Mouse (Mus musculus): ENCODE results near the gene Ace3. TPM values are rescaled to one million over a fixed set of nuclear protein-coding genes. Genes with fewer than 3 reads are reported as not detected.
A peak's percentile ranks its signal among the peaks of the same experiment; 100 is the strongest.

The Ace3 gene
- not detected for total RNA-seq (2021)

DNA sequence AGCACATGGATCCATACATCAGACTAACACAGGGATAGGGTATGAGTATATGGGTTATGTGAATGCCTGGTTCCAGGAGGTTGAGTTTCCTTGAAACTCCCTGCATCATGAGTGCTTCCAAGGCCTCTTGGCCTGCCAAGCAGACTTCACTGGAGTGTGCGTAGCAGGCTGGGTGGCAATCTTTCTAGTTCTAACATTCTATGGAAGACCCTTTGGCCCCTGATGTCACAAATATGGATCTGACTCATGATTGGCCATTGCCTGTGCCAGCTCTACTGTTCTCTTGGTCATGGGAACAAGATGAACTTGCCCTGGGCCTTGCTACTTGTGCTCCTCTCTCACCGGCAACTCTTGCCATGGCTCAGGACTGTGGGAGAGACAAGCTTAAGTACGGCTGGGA, at the start of gene Ace3:
Ace3 (plus strand) TSS at position 301 of the 400 bp plus-strand sequence.
- DNase-seq: no peak

DNA sequence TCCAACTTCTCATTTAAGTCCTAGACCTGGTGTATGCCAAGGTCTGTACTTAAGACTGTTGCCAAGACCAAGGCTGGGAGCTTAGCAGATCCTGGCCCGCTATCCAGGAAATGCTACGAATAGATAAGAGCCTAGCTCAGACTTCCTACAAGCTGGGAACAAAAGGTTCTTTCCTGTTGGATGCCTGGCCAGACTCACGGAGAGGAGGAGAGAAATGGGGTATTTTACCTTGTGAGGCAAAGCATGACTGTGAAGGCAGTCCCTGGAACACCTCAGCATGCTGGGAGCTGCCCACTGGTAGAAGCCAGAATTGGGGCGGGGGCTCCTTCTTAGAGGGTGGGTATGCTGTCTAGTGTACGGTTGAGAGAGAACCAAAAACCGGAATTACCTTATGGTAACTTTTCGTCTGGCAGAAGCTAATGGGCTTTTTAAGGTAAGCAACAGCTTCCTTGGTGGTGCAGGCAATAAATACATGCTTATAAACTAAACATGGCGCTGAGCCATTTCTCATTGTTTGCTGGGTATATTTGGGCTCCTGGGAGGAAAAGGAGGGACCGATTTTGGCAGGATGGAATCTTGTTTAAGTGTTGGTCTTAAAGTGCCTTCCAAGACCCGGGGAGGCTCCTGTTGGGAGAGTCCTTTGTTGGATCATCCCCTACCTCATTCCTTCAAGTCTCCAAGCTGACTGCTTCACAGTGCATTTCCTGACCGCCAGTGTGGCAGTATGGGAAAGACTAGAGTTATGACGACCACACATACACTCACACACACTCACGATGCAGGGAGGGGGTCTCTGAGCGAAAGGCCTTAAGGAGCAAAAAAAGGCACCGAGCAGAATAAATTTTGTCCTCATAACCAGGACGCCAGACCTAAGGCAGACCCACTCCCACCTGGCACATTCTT, 49.5 kb upstream of the Ace3 start:
- peak; percentile 59 for DNase-seq

GRCm38 (mm10) chr11:105946694-105947154, 47.8 kb upstream of the Ace3 start:
- DNase-seq: no peak

DNA sequence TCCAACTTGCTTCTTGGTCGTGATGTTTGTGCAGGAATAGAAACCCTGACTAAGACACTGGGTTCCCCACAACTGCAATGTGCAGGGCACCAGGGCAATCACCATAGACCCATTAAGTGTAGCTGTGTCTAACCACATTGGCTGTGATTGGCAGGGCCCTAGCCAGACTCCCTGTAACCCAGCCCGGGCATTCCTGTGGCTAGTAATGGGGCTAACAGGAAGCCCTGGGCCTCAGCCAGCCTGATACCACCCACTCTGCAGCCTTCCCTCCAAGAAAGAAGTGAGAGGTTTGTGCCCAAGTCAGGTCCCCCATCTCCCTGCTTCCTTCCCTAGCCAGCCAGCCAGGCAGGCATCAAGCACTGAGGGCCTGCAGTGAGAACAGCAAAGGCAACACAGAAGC, 46.2 kb upstream of the Ace3 start:
- DNase-seq: no peak

GRCm38 (mm10) chr11:105950519-105950918, 44.0 kb upstream of the Ace3 start:
- no peak for DNase-seq

DNA sequence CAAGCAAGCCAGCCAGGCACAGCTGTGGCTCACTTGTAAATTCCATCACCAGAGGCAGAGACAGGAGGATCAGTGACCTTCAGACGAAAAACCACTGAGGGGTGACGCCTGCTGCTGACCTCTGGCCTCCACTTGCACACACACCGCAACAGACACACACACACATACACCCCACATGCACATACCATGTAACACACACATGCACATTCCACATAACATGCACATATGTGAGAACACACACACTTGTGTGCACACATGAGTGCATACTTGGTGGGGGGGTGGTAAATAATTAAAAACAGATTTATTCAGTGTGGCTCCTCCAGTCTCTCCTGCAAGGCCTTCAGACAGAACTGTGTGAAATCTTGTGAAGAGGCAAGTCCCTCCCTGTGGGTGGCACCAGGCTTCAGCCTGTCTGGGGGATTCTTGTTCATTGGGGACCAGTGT, 42.9 kb upstream of the Ace3 start:
- no peak for DNase-seq

DNA sequence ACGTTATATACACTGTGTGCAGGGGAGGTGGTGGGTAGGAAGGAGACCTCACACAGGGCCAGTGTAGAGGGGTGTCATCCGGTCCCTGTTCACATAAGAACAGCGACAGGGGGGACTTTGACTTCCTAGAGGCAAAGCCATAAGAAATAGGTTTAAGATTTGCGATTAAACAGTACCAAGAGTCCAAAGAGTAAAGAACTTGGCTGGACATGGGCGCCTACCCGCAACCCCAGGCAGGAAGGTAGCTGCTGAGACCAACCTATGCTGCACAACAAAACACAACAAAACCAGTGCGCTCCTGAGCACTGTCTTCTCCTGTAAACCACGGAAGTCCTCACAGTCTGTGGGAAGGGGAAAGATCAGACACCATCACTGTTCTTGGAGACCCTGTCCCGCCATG, 42.4 kb upstream of the Ace3 start:
- DNase-seq: no peak

GRCm38 (mm10) chr11:105952911-105953386, 41.5 kb upstream of the Ace3 start, which contains the start of gene Cyb561:
Cyb561 (minus strand) TSS chr11:105953336.
- no peak for DNase-seq

GRCm38 (mm10) chr11:105953402-105953801, 41.1 kb upstream of the Ace3 start:
- DNase-seq: peak; percentile 54

DNA sequence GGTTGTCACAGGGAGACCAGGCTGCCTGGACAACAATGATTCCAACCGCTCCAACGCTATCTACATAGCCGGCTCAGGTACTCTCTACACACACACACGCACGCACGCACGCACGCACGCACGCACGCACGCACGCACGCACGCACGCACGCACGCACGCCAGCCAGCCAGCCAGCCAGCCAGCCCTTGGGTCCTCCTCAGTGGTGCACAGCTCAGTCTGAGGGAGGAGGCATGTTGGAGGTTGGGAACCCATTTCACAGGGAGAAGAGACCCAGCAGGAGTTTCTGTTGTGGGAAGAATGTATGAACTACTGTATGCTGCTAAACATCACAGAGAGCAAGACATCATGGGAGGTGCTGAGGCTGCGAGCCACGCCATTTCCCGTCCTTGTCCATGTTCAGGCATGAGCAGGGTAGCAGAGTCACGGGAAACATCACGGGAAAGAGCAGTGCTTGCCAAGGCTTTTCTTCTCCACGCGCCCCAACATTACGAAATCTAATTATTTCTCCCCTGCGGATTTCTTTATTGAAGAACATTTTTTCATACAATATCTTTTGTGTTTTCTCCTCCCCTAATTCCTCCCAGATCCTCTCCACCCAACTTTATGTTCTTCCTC, 38.6 kb upstream of the Ace3 start:
- DNase-seq: no peak

GRCm38 (mm10) chr11:105957501-105957900, 37.0 kb upstream of the Ace3 start:
- no peak for DNase-seq

DNA sequence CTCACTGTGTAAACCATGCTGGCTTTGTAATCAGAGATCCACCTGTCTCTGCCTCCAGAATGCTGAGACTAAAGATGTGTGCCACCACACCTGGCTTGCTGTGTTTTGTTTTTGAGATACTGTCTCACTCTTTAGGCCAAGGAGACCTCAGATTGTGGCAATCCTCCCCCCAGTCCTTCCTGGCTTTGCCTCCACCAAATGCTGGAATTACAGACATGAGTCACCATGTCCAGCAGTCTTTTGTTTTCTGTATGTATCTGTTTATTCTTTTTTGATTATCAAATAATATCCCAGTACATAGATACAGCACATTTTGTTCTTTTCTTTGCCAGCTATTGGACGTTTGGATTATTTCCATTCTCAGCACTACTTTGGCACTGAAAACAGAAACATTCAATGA, 35.9 kb upstream of the Ace3 start:
- no peak for DNase-seq

DNA sequence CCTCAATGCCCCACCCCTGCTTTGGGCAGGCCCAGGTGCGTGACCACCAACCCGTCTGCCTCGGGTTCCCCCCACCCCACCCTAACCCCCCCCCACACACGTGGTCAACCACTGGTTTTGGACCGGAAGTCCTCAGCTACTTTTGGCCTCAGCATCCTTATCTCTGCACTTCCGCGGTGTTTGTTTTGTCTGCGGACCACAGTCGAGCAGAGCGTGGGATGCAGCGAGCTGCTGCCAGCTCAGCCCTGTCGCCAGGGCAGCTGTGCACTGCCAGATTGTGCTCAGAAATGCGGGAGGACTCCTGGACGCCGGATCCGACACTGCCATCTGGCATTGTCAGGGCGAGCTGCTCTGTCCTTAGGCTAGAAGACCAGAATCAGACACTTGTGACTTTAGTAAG, 35.1 kb upstream of the Ace3 start:
- DNase-seq: peak; percentile 61

GRCm38 (mm10) chr11:105964691-105965090, 29.8 kb upstream of the Ace3 start:
- no peak for DNase-seq

DNA sequence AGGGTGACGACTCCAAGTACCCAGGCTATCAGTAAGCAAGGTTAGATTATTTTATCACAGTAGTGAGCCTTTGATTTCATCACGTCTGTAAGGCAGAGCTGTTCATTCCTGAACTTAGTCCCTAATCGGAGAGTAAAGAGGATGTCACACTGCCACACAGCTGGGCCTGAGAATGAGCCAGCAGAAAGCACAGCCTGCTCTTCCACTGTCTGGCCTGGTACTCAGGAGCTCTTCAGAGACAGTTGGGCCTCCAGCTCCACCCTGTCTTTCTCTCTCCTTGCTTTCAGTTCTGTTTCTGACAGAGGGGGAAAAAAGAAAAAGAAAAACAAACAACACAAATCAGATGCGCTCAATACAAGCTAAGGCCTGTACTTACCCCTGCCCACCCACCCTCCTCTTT, 28.2 kb upstream of the Ace3 start:
- DNase-seq: no peak

GRCm38 (mm10) chr11:105967741-105968574, 26.5 kb upstream of the Ace3 start, which contains the start of gene Ace:
Ace (plus strand) TSS chr11:105967945.
- peak; percentile 49 for DNase-seq

DNA sequence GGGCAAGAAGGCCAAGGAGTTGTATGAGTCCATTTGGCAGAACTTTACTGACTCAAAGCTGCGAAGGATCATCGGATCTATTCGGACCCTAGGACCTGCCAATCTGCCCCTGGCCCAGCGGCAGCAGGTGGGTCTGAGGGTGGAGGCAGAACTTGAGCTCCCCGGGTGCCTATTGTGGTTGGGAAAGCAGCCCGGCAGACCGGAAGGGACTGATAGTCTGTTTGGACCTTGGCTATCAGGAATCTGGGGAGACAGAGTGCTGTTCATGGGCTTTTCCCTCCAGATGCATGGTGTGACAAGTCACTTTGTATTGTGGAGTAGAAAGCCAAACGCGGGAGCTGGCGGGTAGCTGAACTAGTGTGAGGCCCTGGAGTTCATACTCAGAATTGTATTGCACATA, 25.5 kb upstream of the Ace3 start:
- DNase-seq: no peak

- DNase-seq: peak; percentile 74
Measured at GRCm38 (mm10) chr11:105969516-105969915, 25.0 kb upstream of the Ace3 start.

GRCm38 (mm10) chr11:105974593-105974992, 19.9 kb upstream of the Ace3 start:
- no peak for DNase-seq

- no peak for DNase-seq
Measured at GRCm38 (mm10) chr11:105975050-105975449, 19.4 kb upstream of the Ace3 start.

DNA sequence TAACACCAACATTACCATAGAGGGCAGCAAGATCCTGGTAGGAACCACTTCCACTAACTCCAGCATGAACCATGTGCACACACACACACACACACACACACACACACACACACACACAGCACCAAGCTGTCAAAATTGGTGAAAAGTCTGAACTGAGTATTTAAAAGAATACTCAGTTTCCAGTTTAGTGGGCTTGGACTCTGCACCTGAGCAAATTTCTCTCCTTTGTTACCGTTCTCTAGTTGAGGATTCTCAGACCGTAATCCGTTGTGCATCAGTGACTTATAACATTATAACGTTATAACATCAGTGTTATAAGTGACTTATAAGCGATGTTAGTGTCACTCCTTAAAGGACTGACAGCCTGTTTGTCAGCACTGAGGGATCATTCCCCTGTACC, 18.8 kb upstream of the Ace3 start:
- no peak for DNase-seq

- no peak for DNase-seq
Measured at GRCm38 (mm10) chr11:105978232-105978631, 16.2 kb upstream of the Ace3 start.

DNA sequence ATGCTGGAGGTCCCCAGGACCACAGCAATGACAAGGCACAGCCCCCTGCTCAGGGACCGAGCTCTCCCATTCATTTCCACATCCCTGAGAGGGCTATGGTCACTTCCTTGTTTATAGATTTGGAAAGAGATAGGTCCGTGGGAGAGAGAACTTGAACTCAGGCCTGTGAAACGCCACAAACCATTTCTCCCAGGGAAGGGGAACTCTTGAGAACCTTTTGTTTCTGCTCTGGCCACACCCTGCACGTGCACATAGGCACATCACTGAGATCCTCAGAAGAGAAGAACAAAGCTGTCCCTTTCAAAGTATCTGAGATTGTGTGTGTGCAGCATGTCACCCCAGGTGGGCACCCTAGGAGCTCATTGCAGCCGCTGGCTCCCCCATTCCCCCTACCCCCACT, 15.8 kb upstream of the Ace3 start:
- DNase-seq: no peak
